Mouse (Mus musculus): ENCODE results near the gene Jpt2.

DNA sequence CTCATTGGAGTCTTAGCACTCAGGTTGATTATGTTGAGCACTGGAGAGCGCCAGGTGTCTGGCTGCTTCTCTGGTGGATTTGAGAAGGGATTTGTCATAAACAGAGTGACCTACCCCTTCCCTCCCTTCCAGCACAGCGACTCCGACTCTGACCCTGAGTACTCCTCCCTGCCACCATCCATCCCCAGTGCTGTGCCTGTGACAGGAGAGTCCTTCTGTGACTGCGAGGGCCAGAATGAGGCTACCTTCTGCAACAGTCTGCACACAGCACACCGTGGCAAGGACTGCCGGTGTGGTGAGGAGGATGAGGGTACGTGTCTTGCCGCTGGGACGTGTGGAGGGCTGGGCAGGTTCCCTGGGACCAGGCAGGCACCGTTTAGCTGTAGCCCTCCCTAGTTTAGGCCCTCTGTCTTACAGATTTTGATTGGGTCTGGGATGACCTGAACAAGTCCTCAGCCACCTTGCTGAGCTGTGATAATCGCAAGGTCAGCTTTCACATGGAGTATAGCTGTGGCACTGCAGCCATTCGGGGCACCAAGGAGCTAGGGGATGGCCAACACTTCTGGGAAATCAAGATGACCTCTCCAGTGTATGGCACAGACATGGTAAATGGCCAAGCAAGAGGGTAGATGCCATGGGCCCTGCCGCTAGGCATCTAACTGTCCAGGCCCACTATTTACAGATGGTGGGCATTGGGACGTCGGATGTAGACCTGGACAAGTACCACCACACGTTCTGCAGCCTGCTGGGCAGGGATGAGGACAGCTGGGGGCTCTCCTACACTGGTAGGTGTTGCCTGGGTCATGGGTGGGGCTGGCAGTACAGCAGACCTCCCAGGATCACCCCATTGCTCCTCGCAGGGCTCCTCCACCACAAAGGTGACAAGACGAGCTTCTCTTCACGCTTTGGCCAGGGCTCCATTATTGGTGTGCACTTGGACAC lies 70.1 kb downstream of the Jpt2 start:
- TF ChIP-seq GATA1 (IDR thresholded peaks at IDR 0.05; ENCODE audit: borderline replicate concordance, low read length) (no peak), FLI1 (IDR thresholded peaks at IDR 0.05; ENCODE audit: low read length) (no peak)
